Mouse (Mus musculus): Measurements from ENCODE around the gene Kmt2a.

GRCm38 (mm10) chr9:44817522-44817921 lies 63.6 kb downstream of the Kmt2a start:
- no peak for TF ChIP-seq CTCF (IDR thresholded peaks at IDR 0.05; ENCODE audit: control insufficient read depth, insufficient read depth, low read length)
- no peak for TF ChIP-seq POLR2A (IDR thresholded peaks at IDR 0.05; ENCODE audit: borderline replicate concordance, control insufficient read depth, low read depth, low read length)

All from bone marrow, adult 2 months (tissue).